Mouse (Mus musculus) midbrain, embryonic 14.5 days (tissue): ENCODE measurements around the gene Lgi4. TPM values are rescaled to one million over a fixed set of nuclear protein-coding genes. Genes with fewer than 3 reads are reported as not detected.

Source experiments
- ATAC-seq: fragments of 200-750 bp; cut with Nextera tagmentation; 2 replicates; pipeline ENCODE4 v1.8.0; 2017; ENCODE audit warnings: moderate number of reproducible peaks, moderate library complexity; ENCODE audit not compliant: low FRiP score, low TSS enrichment
- DNase-seq: peaks from one replicate; pipeline ENCODE4 v3.0.0-alpha.2; 2015
- H3K27ac ChIP-seq: fragments of 300-500 bp; sonication (generic); replicated peaks from 2 replicates; pipeline ENCODE4 v1.5.1; 2014; ENCODE audit warnings: mild to moderate bottlenecking, low read depth, low read length, moderate library complexity
- H3K27me3 ChIP-seq: fragments of 300-500 bp; sonication (generic); 2 replicates; pipeline ENCODE4 v1.6.1; 2014; ENCODE audit warnings: low read length, control low read depth, mixed read lengths; ENCODE audit not compliant: control insufficient read depth, insufficient read depth
- H3K36me3 ChIP-seq: fragments of 300-500 bp; sonication (generic); 2 replicates; pipeline ENCODE4 v1.6.1; 2014; ENCODE audit warnings: low read length, control low read depth; ENCODE audit not compliant: control insufficient read depth, insufficient read depth
- H3K4me1 ChIP-seq: fragments of 300-500 bp; sonication (generic); 2 replicates; pipeline ENCODE4 v1.6.1; 2014; ENCODE audit warnings: mild to moderate bottlenecking, antibody characterized with exemption, low read length, control low read depth; ENCODE audit not compliant: control insufficient read depth, insufficient read depth
- H3K4me2 ChIP-seq: fragments of 300-500 bp; sonication (generic); 2 replicates; pipeline ENCODE4 v1.6.1; 2014; ENCODE audit warnings: mild to moderate bottlenecking, low read length, moderate library complexity
- H3K4me3 ChIP-seq: fragments of 300-500 bp; sonication (generic); replicated peaks from 2 replicates; pipeline ENCODE4 v1.5.1; 2014; ENCODE audit warnings: low read depth, low read length
- H3K9ac ChIP-seq: fragments of 300-500 bp; sonication (generic); replicated peaks from 2 replicates; pipeline ENCODE4 v1.6.1; 2014; ENCODE audit warnings: mild to moderate bottlenecking, low read length, moderate library complexity
- H3K9me3 ChIP-seq: fragments of 300-500 bp; sonication (generic); 2 replicates; pipeline ENCODE4 v1.6.1; 2016; ENCODE audit warnings: low read length, control low read depth, mixed read lengths; ENCODE audit not compliant: control insufficient read depth
- WGBS: fragments of 180-500 bp; shearing (Covaris S2); extraction: QIAGEN DNeasy Blood & Tissue Kit; methylation state at CpG from one replicate; pipeline ENCODE4 v1.1.7; 2014; 5-methylcytosine and 5-hydroxymethylcytosine counted together
- polyA plus RNA-seq: library from polyadenylated mRNA; unstranded; fragments of >200 nt; fragmentation: Nextera tagmentation; extraction: Ambion mirVana; gene quantifications from 2 replicates; pipeline ENCODE4 v1.2.1, GENCODE M21; 2014

Lgi4 gene
- polyA plus RNA-seq, 1 experiment from 2014 or later, result 0.17 TPM

- no peaks in the 10 kb centered on the region for H3K27me3 ChIP-seq
- ATAC-seq (no peak), DNase-seq (no peak)
- no peak overlapping the region for H3K9ac ChIP-seq
- no peak overlapping the region for H3K4me2 ChIP-seq
- no peak overlapping the region for H3K27ac ChIP-seq
- 83% methylated on average over 6 of the region's 6 CpGs for WGBS
- no peaks in the 10 kb centered on the region for H3K4me1 ChIP-seq
- no peaks in the 10 kb centered on the region for H3K36me3 ChIP-seq
- no peak overlapping the region for H3K4me3 ChIP-seq
- H3K9me3 ChIP-seq, result no peaks in the 10 kb centered on the region
Measured at GRCm38 (mm10) chr7:31113800-31114199, 54.7 kb downstream of the Lgi4 start.

DNA sequence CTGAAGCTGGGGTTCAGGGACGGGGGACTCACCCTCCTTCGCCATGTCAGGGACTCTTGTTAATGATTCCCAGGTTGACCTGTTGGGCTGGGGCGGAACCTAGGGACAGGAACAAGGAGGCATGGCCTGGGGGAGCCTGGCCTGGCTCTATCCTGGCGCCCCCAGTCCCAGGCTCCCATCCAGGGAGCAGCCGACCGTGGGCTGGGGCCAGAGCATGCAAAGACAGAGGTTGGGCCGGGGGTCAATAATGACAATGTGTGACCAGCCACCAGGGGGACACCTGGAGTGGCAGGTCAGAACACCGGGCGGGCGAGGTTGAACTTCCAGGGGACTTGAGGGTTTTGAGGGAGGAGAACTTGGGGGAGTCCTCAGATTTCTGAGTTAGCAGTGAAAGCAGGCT lies 55.5 kb downstream of the Lgi4 start:
- Histone ChIP-seq H3K36me3 (no peaks in the 10 kb centered on the region), H3K4me1 (no peaks in the 10 kb centered on the region), H3K9ac (no peak overlapping the region), H3K9me3 (no peaks in the 10 kb centered on the region), H3K4me3 (no peak overlapping the region), H3K4me2 (no peak overlapping the region), H3K27me3 (no peaks in the 10 kb centered on the region), H3K27ac (no peak overlapping the region)
- DNase-seq (no peak), ATAC-seq (no peak)
- 48% methylated on average over 10 of the region's 10 CpGs for WGBS

- no peak for ATAC-seq
Measured at GRCm38 (mm10) chr7:31115182-31115581, 56.0 kb downstream of the Lgi4 start, which contains the start of gene Hpn. TSS of gene Hpn (minus strand) at chr7:31115290.

GRCm38 (mm10) chr7:31115587-31116043 lies 56.5 kb downstream of the Lgi4 start:
- Histone ChIP-seq H3K9ac (no peak overlapping the region), H3K4me2 (no peak overlapping the region), H3K4me1 (no peaks in the 10 kb centered on the region), H3K36me3 (no peaks in the 10 kb centered on the region), H3K27ac (no peak overlapping the region), H3K9me3 (no peaks in the 10 kb centered on the region), H3K4me3 (no peak overlapping the region), H3K27me3 (no peaks in the 10 kb centered on the region)
- 42% methylated on average over 17 of the region's 17 CpGs for WGBS
- DNase-seq (no peak), ATAC-seq (no peak)

More at GRCm38 (mm10) chr7:31115182-31115581, 56.0 kb downstream of the Lgi4 start, which contains the start of gene Hpn:
- H3K27me3 ChIP-seq, result no peaks in the 10 kb centered on the region
- no peak for DNase-seq
- no peak within 1 kb of the TSS for H3K27ac ChIP-seq
- no peak within 1 kb of the TSS for H3K4me3 ChIP-seq
- WGBS, result 25% methylated on average over 11 of the region's 15 CpGs
- H3K36me3 ChIP-seq, result no peaks in the 10 kb centered on the region
- H3K9ac ChIP-seq, result no peak within 1 kb of the TSS
- no peaks in the 10 kb centered on the region for H3K9me3 ChIP-seq
- H3K4me1 ChIP-seq, result no peaks in the 10 kb centered on the region
- H3K4me2 ChIP-seq, result no peak within 1 kb of the TSS

DNA sequence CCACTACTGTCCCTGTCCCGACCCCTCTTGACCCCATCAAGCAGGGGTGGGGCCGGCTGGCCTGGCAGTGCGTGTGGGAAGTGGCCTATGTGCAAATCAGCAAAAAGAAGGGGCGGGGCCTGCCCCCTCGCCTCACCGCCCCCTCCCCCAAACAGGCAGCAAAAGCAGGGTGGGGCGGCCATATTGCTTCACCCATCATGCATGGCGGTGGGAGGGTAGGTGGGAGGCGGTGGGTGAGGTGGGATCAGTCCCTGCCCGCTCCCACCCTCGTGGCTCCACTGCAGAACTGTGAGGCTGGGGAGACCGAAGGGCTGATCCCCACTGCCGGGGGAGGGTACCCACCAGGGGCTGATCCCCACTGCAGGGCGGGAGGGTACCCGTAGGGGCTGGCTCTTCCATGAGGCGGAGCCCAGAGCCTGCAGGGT lies 57.6 kb downstream of the Lgi4 start:
- WGBS, result 51% methylated on average over 16 of the region's 16 CpGs

GRCm38 (mm10) chr7:31117465-31117864 lies 58.3 kb downstream of the Lgi4 start:
- 89% methylated on average over 11 of the region's 11 CpGs for WGBS
- Histone ChIP-seq H3K27ac (no peak overlapping the region), H3K4me2 (no peak overlapping the region), H3K4me1 (no peaks in the 10 kb centered on the region), H3K9ac (no peak overlapping the region), H3K36me3 (no peaks in the 10 kb centered on the region), H3K27me3 (no peaks in the 10 kb centered on the region), H3K9me3 (no peaks in the 10 kb centered on the region), H3K4me3 (no peak overlapping the region)
- ATAC-seq (no peak), DNase-seq (no peak)

More for the DNA sequence above, 57.6 kb downstream of the Lgi4 start:
- Histone ChIP-seq H3K36me3 (no peaks in the 10 kb centered on the region), H3K27me3 (no peaks in the 10 kb centered on the region), H3K4me1 (no peaks in the 10 kb centered on the region), H3K9me3 (no peaks in the 10 kb centered on the region), H3K4me2 (no peak overlapping the region), H3K27ac (no peak overlapping the region), H3K4me3 (no peak overlapping the region), H3K9ac (no peak overlapping the region)
- DNase-seq, result no peak
- 0 out of 2 replicates have a peak, but pooled peaks have one; percentile 7 for ATAC-seq

GRCm38 (mm10) chr7:31118486-31118885 lies 59.3 kb downstream of the Lgi4 start:
- H3K36me3 ChIP-seq, result no peaks in the 10 kb centered on the region
- DNase-seq, result no peak
- no peak overlapping the region for H3K27ac ChIP-seq
- H3K4me2 ChIP-seq, result no peak overlapping the region
- no peaks in the 10 kb centered on the region for H3K9me3 ChIP-seq
- H3K4me3 ChIP-seq, result no peak overlapping the region
- no peaks in the 10 kb centered on the region for H3K27me3 ChIP-seq
- WGBS, result 70% methylated on average over 7 of the region's 7 CpGs
- no peak for ATAC-seq
- H3K9ac ChIP-seq, result no peak overlapping the region
- H3K4me1 ChIP-seq, result no peaks in the 10 kb centered on the region

GRCm38 (mm10) chr7:31119556-31119955 lies 60.4 kb downstream of the Lgi4 start:
- ATAC-seq (no peak), DNase-seq (no peak)
- Histone ChIP-seq H3K27me3 (no peaks in the 10 kb centered on the region), H3K4me1 (no peaks in the 10 kb centered on the region), H3K9ac (no peak overlapping the region), H3K4me2 (no peak overlapping the region), H3K4me3 (no peak overlapping the region), H3K36me3 (no peaks in the 10 kb centered on the region), H3K9me3 (no peaks in the 10 kb centered on the region), H3K27ac (no peak overlapping the region)
- 89% methylated on average over 5 of the region's 5 CpGs for WGBS
